In the genomic region with DNA sequence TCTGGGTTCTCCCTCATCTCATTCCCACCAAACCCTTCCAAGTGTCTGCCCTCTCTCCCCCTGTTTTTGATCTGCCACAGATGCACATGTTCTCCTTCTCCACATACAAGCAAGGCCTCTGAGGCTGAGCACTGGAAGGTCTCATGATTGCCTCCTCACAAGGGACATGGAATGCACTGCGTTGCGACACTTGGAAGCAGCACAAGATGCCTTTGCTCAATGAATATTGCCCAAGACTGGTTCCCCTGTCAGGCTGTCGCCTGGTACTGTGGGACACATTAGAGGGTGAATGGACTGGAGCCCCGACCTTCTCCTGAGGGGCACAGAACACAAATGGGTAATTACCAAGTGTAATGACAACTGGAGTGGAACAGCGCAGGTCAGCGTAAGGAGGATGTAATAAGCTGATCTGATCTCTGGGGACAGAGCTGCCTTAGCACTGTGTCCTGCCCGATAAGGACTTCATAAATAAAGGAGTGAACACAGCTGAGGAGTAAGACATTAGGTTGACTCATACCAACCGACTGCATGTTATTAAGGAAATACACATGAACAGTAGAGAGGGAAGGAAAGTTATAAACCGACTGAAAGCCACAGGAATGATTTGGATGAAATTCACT, we compare ENCODE assay signal across 17 mouse cellular contexts.
DNase-seq lines count a peak whose midpoint lies in the region; ATAC-seq lines count a peak whose summit lies in the region.
"Had no signal": no experiment of that assay in that cellular context is flagged by ENCODE, and none has a peak within 500 bp of the region (broad histone marks: within the 10 kb centered on the region; RNA-seq: fewer than 3 reads in every experiment).

No protein-coding gene starts in this region.

- no peaks in the 10 kb centered on the region for H3K27me3 ChIP-seq in midbrain, embryonic 16.5 days (ENCODE audit: control insufficient read depth, insufficient read depth, low read depth, low read length)
- H3K27me3 ChIP-seq: CH12.LX; forebrain, embryonic 15.5 days; liver, embryonic 12.5 days; neural tube, embryonic 12.5 days had no signal

- 66% methylated on average over 9 of the region's 9 CpGs for WGBS in midbrain, embryonic 16.5 days

- H3K9me3 ChIP-seq in midbrain, embryonic 16.5 days (replicated peaks; ENCODE audit: control insufficient read depth, low read length, poor library complexity, severe bottlenecking): no peaks in the 10 kb centered on the region
- H3K9me3 ChIP-seq: forebrain, embryonic 15.5 days; liver, embryonic 12.5 days had no signal

- H3K4me1 ChIP-seq in midbrain, embryonic 16.5 days (ENCODE audit: control insufficient read depth, insufficient read depth, low read length): no peaks in the 10 kb centered on the region
- H3K4me1 ChIP-seq: liver, embryonic 12.5 days; neural tube, embryonic 12.5 days had no signal

- H3K4me2 ChIP-seq in midbrain, embryonic 16.5 days (ENCODE audit: low read length): no peak overlapping the region
- H3K4me2 ChIP-seq: forebrain, embryonic 15.5 days; liver, embryonic 12.5 days; midbrain, embryonic 11.5 days; neural tube, embryonic 12.5 days had no signal

- no peak overlapping the region for H3K4me3 ChIP-seq in midbrain, embryonic 16.5 days (ENCODE audit: low read depth, low read length)
- H3K4me3 ChIP-seq: forebrain, embryonic 15.5 days; liver, embryonic 12.5 days; neural tube, embryonic 12.5 days had no signal

- DNase-seq in heart, adult 9 months (ENCODE audit: low spot score in 2 of 2): peak; percentile 55 to 58
- DNase-seq in heart, postnatal 10 days: no peak
- DNase-seq in Muller cell, postnatal 12 days (ENCODE audit: inconsistent ontology term): peak; percentile 20
- DNase-seq in adrenal gland, postnatal 36 days: peak; percentile 29 to 36
- peak; percentile 67 for DNase-seq in lung, postnatal 10 days
- DNase-seq in layer of hippocampus, adult 9-10 months (ENCODE audit: low spot score): no peak
- DNase-seq in thymus, postnatal 36 days: no peak
- DNase-seq: cerebellum, postnatal 14 days; kidney, postnatal 4 days; right cerebral cortex, postnatal 4 days had no signal

- ATAC-seq in midbrain, embryonic 16.5 days: no peak
- ATAC-seq: forebrain, embryonic 15.5 days; liver, embryonic 12.5 days had no signal

- H3K36me3 ChIP-seq in midbrain, embryonic 16.5 days (ENCODE audit: control insufficient read depth, insufficient read depth, low read length): no peaks in the 10 kb centered on the region
- H3K36me3 ChIP-seq: forebrain, embryonic 15.5 days; liver, embryonic 12.5 days; neural tube, embryonic 12.5 days had no signal

- intact Hi-C loops in heart, postnatal 10 days (cut with DNase I): no loop called here

- H3K9ac ChIP-seq in midbrain, embryonic 16.5 days (ENCODE audit: low read depth, low read length): no peak overlapping the region
- H3K9ac ChIP-seq: forebrain, embryonic 15.5 days; liver, embryonic 12.5 days; neural tube, embryonic 12.5 days had no signal

- H3K27ac ChIP-seq in midbrain, embryonic 16.5 days (ENCODE audit: low read length): no peak overlapping the region
- H3K27ac ChIP-seq: forebrain, embryonic 15.5 days; liver, embryonic 12.5 days; neural tube, embryonic 12.5 days; stomach, postnatal 0 days had no signal

Comparison
In these comparisons a context has a peak if more than half of its experiments do, and no peak if none do; other contexts are left out.
1. DNase-seq: peak in heart, adult 9 months (2 of 2), Muller cell, postnatal 12 days (single experiment), adrenal gland, postnatal 36 days (2 of 2) and lung, postnatal 10 days (single experiment); none in heart, postnatal 10 days (0 of 2), layer of hippocampus, adult 9-10 months (single experiment) and thymus, postnatal 36 days (0 of 2).